Mouse (Mus musculus): ENCODE results near the gene Nos1. TPM values are rescaled to one million over a fixed set of nuclear protein-coding genes. Genes with fewer than 3 reads are reported as not detected.

Gene Nos1
- 0.64 and 0.82 TPM in 2 replicates for polyA plus RNA-seq (2015; fragmentation: Nextera tagmentation; extraction: Ambion mirVana)

DNA sequence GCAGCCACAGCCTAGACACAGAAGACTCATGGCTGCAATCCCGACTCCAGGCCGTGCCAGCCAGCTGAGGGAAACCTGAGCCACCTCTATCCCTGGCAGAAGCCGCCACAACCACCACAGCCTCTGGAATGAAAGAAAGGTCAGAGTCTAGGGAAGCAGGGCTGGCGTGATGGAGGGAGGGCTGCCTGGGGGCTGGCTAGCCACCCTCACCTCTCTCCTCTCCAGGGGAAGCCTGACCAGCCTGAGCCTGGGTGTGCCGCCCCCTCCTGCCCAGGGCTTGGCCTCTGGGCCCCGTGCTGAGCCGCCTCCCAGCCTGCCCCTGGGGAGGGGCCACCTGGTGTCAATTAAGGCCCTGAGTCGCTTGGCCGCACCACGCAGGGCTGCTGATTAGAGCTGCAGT, at the start of gene Nos1:
TSS of gene Nos1 (plus strand) at position 352 of the 400 bp plus-strand sequence.
- Histone ChIP-seq H3K36me3 (ENCODE audit: insufficient read depth, low read length) (no peaks in the 10 kb centered on the region), H3K27me3 (ENCODE audit: insufficient read depth, low read length) (no peaks in the 10 kb centered on the region), H3K4me1 (replicated peaks; ENCODE audit: insufficient read depth, low read length) (0 out of 2 replicates have a peak, but pooled peaks cover 4% of the 10 kb centered on the region), H3K9me3 (replicated peaks; ENCODE audit: low read length) (no peaks in the 10 kb centered on the region), H3K4me3 (replicated peaks; ENCODE audit: low read depth, low read length) (no peak within 1 kb of the TSS), H3K27ac (no peak within 1 kb of the TSS), H3K9ac (ENCODE audit: low read depth, low read length) (no peak within 1 kb of the TSS), H3K4me2 (ENCODE audit: low read length) (no peak within 1 kb of the TSS)
- no peak for TF ChIP-seq CTCF (IDR thresholded peaks at IDR 0.05; ENCODE audit: low read depth)
- ATAC-seq (replicated peaks; ENCODE audit: low FRiP score, low read depth) (peak; percentile 75), DNase-seq (ENCODE audit: low spot score) (peak; percentile 49)
- WGBS = 14% methylated on average over 10 of the region's 10 CpGs

DNA sequence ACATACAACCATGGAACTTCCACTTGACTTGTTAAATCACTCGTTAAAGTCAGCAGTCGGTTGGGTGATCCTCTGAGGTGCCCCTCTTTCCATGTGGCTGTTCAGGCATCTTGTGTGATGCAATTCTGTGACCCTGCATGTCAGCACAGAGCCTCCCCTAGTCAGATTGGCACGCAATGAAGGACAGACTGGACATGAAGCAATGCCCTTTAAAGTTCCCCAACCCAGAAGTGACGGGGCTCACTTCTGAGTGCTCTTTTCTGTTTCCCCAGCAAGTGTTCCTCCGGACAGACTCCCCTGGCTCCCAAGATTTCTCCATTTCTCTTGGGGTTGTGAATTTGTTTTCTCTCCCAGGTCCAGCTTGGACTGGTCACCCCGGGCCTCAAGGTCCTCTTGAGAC, 49.5 kb upstream of the Nos1 start:
- H3K36me3 ChIP-seq (ENCODE audit: insufficient read depth, low read length) = no peaks in the 10 kb centered on the region
- DNase-seq (ENCODE audit: low spot score) (no peak), ATAC-seq (replicated peaks; ENCODE audit: low FRiP score, low read depth) (no peak)
- 0 out of 2 replicates have a peak, but pooled peaks cover 3% of the 10 kb centered on the region for H3K4me1 ChIP-seq (replicated peaks; ENCODE audit: insufficient read depth, low read length)
- no peak for TF ChIP-seq CTCF (IDR thresholded peaks at IDR 0.05; ENCODE audit: low read depth)
- WGBS = 64% methylated on average over 6 of the region's 6 CpGs
- no peaks in the 10 kb centered on the region for H3K9me3 ChIP-seq (replicated peaks; ENCODE audit: low read length)
- no peaks in the 10 kb centered on the region for H3K27me3 ChIP-seq (ENCODE audit: insufficient read depth, low read length)
- H3K9ac ChIP-seq (ENCODE audit: low read depth, low read length) = no peak overlapping the region
- no peak overlapping the region for H3K27ac ChIP-seq
- no peak overlapping the region for H3K4me3 ChIP-seq (replicated peaks; ENCODE audit: low read depth, low read length)
- no peak overlapping the region for H3K4me2 ChIP-seq (ENCODE audit: low read length)

DNA sequence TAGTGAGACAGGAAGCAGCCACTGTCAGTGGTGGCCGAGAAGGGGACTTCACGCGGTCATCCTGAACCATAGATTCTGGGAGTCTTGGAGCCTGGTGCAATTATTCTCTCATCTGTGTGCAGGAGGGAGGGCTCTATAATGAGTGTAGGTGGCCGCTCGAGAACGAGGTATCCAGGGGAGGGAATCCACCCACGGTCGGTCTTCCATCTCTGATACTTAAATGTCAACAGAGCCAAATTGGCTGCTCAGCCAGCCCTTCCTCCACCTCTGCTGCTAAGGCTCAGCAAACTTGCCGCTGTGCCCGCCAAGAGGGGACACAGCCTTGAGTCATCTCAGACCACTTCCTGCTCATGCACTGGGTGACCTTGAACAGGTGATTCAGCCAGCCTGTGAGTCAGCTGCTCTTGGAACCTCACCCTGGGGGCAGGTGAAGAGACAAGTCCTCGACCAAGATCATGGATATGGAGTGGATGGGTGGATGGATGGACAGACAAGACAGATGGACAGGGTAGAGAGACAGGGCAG, 36.1 kb upstream of the Nos1 start:
- no peak overlapping the region for H3K9ac ChIP-seq (ENCODE audit: low read depth, low read length)
- no peak overlapping the region for H3K27ac ChIP-seq
- TF ChIP-seq CTCF (IDR thresholded peaks at IDR 0.05; ENCODE audit: low read depth) = no peak
- no peaks in the 10 kb centered on the region for H3K4me1 ChIP-seq (replicated peaks; ENCODE audit: insufficient read depth, low read length)
- H3K36me3 ChIP-seq (ENCODE audit: insufficient read depth, low read length) = no peaks in the 10 kb centered on the region
- DNase-seq (ENCODE audit: low spot score) = no peak
- no peak overlapping the region for H3K4me3 ChIP-seq (replicated peaks; ENCODE audit: low read depth, low read length)
- no peaks in the 10 kb centered on the region for H3K9me3 ChIP-seq (replicated peaks; ENCODE audit: low read length)
- H3K4me2 ChIP-seq (ENCODE audit: low read length) = no peak overlapping the region
- peak; percentile 64 for ATAC-seq (replicated peaks; ENCODE audit: low FRiP score, low read depth)
- H3K27me3 ChIP-seq (ENCODE audit: insufficient read depth, low read length) = no peaks in the 10 kb centered on the region
- WGBS = 47% methylated on average over 11 of the region's 11 CpGs

DNA sequence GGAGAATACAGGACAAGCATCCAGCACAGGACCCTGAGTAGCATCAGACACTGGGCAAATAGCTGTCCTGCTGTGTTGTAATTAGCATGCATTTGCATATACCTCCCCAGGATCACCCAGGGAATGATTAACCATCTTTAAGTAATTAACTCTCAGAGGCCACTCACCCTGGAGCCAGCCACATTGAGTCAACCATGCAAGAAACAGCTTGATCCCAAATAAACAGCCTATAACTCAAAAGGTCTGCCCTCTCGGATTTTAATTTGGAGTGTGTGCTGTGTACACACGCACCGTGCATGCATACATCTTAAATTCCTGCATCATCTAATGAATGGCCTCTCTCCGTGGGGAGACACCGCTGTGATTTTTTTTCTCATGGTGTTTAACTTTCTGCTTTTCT, 31.5 kb upstream of the Nos1 start:
- no peaks in the 10 kb centered on the region for H3K36me3 ChIP-seq (ENCODE audit: insufficient read depth, low read length)
- ATAC-seq (replicated peaks; ENCODE audit: low FRiP score, low read depth) (peak; percentile 50; the same call in 1 of the 2 replicates), DNase-seq (ENCODE audit: low spot score) (peak; percentile 37)
- no peaks in the 10 kb centered on the region for H3K27me3 ChIP-seq (ENCODE audit: insufficient read depth, low read length)
- 14% methylated on average over 5 of the region's 5 CpGs for WGBS
- H3K9ac ChIP-seq (ENCODE audit: low read depth, low read length) = no peak overlapping the region
- H3K4me3 ChIP-seq (replicated peaks; ENCODE audit: low read depth, low read length) = no peak overlapping the region
- H3K27ac ChIP-seq = peak overlapping the region; percentile 54
- H3K4me2 ChIP-seq (ENCODE audit: low read length) = no peak overlapping the region
- H3K9me3 ChIP-seq (replicated peaks; ENCODE audit: low read length) = no peaks in the 10 kb centered on the region
- H3K4me1 ChIP-seq (replicated peaks; ENCODE audit: insufficient read depth, low read length) = no peaks in the 10 kb centered on the region
- TF ChIP-seq CTCF (IDR thresholded peaks at IDR 0.05; ENCODE audit: low read depth) = no peak

DNA sequence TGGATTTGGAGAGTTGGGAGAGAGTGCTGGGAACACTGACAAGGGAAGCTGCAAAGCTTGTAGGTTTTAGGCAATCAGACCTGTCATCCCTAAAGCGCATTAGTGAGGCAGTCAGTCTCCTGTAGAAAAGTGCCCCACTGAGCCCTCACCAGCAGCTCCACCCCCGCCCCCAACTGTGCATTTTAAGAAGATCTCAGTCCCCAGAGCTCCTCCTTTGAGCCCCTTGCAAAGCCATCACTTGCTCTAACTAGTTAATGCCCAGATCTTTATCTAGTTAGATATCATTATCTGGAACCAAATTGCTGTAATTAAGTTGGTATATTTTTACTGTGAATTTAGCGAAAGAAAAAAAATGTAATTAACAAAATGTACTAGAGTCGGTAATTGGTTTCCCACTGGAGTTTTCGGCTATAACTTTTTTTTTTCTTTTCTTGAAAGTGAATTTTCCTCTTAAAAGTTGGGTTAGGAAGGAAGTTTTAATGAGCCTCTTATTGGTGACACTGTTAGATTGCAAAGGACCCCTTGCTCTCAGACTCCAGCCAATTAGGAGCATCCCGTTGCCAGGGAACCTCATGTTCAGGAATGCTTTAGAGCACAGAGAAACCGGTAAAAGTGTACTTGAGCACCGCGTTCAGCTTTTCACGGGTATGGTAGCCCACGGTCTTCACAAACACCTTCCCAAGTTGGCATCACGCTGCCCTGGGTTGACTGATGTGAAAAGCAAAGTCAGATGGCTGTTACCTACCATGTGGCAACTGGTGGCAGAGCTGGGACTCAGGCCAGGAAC, 22.9 kb upstream of the Nos1 start:
- Histone ChIP-seq H3K36me3 (ENCODE audit: insufficient read depth, low read length) (no peaks in the 10 kb centered on the region), H3K4me3 (replicated peaks; ENCODE audit: low read depth, low read length) (no peak overlapping the region), H3K27ac (no peak overlapping the region), H3K9me3 (replicated peaks; ENCODE audit: low read length) (no peaks in the 10 kb centered on the region), H3K9ac (ENCODE audit: low read depth, low read length) (no peak overlapping the region), H3K27me3 (ENCODE audit: insufficient read depth, low read length) (no peaks in the 10 kb centered on the region), H3K4me1 (replicated peaks; ENCODE audit: insufficient read depth, low read length) (no peaks in the 10 kb centered on the region), H3K4me2 (ENCODE audit: low read length) (no peak overlapping the region)
- ATAC-seq (replicated peaks; ENCODE audit: low FRiP score, low read depth) (no peak), DNase-seq (ENCODE audit: low spot score) (no peak)
- WGBS = 58% methylated on average over 12 of the region's 12 CpGs
- no peak for TF ChIP-seq CTCF (IDR thresholded peaks at IDR 0.05; ENCODE audit: low read depth)

DNA sequence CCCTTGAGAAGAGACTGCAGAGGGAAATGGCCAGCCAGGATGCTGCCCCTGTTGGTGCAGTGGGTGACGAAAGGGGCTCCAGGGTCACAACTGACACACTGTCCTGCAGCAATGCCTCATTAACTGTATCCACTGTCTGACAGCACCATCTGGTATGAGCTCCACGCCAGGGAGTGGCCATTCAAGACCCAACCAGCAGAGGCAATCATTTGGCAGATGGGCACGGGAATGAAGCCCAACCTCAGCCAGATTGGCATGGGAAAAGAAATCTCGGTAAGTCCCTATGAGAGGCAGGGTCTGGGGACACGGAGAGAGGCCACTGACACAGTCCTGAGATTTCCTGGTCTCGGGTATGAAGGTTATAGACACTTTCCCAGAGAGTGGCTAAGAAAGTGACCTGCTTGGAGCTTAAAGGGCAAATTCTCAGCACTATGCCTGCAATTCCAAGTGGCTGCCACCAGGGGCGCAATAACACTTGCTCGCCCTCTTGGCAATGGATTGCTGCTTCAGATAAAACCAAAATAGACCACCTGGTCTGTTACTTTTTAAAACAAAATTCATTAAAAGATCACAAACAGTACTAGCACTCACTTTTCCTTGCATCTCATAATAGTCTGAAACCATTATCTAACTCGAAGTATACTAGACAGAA, 19.5 kb upstream of the Nos1 start:
- Histone ChIP-seq H3K27me3 (ENCODE audit: insufficient read depth, low read length) (no peaks in the 10 kb centered on the region), H3K36me3 (ENCODE audit: insufficient read depth, low read length) (no peaks in the 10 kb centered on the region), H3K4me1 (replicated peaks; ENCODE audit: insufficient read depth, low read length) (no peaks in the 10 kb centered on the region), H3K4me3 (replicated peaks; ENCODE audit: low read depth, low read length) (no peak overlapping the region), H3K9ac (ENCODE audit: low read depth, low read length) (no peak overlapping the region), H3K4me2 (ENCODE audit: low read length) (no peak overlapping the region), H3K27ac (no peak overlapping the region), H3K9me3 (replicated peaks; ENCODE audit: low read length) (no peaks in the 10 kb centered on the region)
- peak; percentile 30; the same call in 1 of the 2 replicates for TF ChIP-seq CTCF (IDR thresholded peaks at IDR 0.05; ENCODE audit: low read depth)
- 68% methylated on average over 9 of the region's 9 CpGs for WGBS
- ATAC-seq (replicated peaks; ENCODE audit: low FRiP score, low read depth) (no peak), DNase-seq (ENCODE audit: low spot score) (no peak)

Data from kidney, postnatal 0 days (tissue).